Mouse (Mus musculus) ES-CJ7 (cell line): ENCODE measurements at regions not wholly inside any gene's neighbourhood (a gene's known extent, or its start where the extent isn't known, plus 50 kb on each side); places are given as distances from the start of the nearest gene placed in this dataset.
A peak's percentile ranks its signal among the peaks of the same experiment; 100 is the strongest.

Experiments
- DNase-seq: peaks from one replicate; pipeline ENCODE4 v3.0.0; 2011; ENCODE audit warnings: low read depth, low spot score

DNA sequence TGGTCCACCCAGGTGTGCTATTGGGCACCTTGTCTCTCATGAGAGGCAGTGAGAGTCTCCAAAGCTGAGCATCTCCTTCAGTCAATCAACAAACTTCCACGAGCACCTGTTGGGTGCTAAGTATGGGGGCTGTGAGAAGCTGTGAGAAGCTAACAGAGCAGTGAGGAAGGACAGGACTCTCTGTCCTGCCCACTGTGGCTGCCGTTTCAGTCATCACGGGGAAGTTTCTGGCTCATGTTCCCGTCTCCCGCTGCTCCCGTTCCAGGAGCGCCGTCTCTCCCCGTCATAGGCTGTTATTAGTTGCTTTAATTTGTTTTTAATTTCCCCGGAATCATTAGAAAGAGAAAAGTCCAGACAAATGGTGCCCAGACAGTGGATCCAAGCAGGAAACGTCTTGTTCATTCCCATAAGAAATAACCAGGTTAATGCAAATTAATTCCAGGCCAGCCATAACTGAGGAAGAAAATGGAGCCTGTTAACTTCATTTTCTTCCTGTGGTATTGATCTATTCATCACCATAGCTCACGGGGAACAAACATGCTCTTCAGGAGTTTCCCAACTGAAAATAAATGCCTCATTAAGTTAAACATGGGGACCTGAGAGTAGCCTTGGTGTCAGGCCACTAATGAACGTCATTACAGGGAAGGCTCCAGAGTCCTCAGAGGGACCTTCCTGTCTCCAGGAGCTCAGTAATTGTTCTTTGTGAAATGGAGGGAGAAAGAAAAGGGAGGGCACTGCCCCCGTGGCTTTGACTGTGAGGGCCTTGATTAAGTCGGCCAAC, 70.3 kb downstream of the Matn1 start:
- no peak for DNase-seq

DNA sequence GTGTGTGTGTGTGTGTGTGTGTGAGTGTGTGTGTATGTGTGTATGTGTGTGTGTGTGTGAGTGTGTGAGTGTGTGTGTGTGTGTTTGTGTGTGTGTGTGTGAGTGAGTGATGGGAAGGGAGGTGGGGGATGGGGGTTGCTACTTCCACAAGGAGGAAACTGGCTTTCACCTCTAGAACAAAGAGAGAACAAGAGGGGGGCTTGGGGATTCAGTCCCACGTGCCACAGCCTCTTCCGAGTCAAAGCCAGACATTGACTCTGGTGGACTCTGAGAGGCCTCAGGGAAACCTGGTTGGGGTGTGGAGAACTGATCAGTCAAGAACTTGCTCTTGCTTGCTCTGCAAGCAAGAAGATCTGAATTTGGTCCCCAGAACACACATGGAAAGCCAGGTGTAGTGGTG, 71.0 kb downstream of the Matn1 start:
- no peak for DNase-seq

DNA sequence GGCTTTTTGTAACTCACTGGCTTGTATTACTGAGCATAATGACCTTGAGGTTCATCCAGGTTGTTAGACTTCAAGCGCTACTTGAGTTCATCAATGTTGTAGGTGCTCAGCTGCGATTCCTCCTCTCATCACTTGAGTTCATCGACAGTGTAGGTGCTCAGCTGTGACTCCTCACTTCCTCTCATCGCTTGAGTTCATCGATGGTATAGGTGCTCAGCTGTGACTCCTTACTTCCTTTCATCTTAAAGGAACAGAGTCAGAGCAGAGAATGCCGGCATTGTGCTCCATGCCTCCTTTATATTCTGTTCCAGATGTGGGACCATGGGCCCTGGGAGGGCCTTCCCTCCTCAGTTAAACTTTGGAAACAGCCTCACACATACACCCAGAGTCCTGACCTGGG, 79.4 kb downstream of the Matn1 start:
- DNase-seq: peak; percentile 70

GRCm38 (mm10) chr4:131036292-131036691, 92.1 kb downstream of the Matn1 start:
- DNase-seq: peak; percentile 44

- DNase-seq: no peak
Observed at GRCm38 (mm10) chr4:131037179-131037578, 93.0 kb downstream of the Matn1 start.

- no peak for DNase-seq
Observed at GRCm38 (mm10) chr4:131039686-131040085, 95.5 kb downstream of the Matn1 start.

GRCm38 (mm10) chr4:131041210-131041609, 97.0 kb downstream of the Matn1 start:
- DNase-seq: no peak

DNA sequence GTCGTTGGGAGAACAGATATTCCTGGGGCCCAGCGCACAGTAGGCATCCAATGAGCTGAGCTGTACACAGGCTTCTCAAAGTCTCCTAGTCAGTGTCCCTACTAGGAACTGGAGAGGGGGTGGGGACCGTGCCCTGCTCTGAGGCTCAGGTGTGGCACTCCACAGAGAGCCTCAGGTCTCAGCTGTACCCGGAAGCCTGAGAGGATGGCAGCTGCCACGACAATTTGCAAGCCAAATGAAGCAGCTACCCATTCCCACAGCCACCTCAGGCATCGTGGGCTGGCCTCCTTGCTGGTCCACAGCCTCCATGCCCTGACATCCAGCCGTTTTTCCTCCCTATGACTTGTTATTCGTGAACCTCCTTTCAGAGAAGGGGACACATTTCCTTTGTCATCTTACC, 101.9 kb downstream of the Matn1 start:
- DNase-seq: no peak

- DNase-seq: no peak
Observed at GRCm38 (mm10) chr4:131046969-131047650, 102.9 kb downstream of the Matn1 start.

GRCm38 (mm10) chr4:131056293-131056692, 112.1 kb downstream of the Matn1 start:
- DNase-seq: peak; percentile 78

DNA sequence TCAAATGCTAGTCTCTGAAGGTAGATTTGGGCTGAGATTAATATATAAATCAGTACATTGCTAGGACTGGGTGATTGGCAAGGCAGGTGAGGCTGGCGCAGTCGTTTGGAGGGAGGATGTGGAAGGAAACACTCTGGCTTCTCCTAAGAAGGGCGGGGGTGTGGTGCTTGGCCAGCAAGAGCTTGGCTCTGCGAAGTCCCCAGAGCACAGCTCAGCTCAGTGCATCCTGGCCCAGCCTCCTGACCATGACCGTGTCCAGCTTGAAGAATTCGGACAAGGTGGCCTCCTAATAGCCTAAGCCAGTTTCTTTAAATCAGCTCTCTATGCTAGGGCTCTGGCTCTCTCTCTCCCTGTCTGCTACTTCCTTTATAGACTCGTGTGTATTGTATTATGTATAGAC, 115.4 kb downstream of the Matn1 start:
- DNase-seq: no peak

GRCm38 (mm10) chr4:131060191-131060680, 116.1 kb downstream of the Matn1 start:
- no peak for DNase-seq

DNA sequence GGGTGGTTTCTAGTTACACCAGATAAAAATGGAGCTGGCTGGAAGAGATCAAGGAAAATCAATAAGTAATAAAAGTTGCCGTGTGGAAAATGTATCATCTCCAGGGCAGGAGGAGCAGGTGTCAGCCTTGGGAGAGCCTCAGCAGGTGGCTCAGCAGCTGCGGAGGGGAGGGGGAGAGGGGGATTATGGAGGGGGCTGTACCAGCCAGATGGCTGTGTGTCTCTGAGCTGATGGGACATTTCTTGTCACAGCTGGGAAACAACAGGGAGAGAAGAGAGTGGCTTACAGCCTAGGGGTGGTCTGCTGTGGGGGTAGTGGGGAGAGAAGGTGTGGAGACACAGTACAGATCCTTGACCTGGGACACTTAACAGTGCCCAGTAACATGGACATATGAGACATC, 116.5 kb downstream of the Matn1 start:
- DNase-seq: no peak

DNA sequence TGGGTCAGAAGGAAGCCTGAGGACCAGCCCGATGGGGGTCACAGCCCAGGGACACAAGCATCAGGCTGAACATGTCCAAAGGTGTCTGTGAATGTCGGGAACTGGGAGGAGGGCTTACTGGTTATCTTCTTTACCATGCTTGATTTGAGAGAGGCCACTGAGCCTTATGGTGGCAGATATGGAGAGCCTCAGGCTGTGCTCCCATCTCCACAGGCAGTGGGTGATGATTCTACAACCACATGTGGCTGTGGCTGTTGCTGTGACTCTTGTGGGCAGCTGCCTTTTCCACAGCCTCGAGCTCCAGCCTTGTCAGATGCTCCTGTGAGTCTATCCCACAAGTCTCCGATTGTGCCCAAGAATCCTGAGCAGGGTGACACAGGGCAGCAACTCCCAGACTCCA, 118.4 kb downstream of the Matn1 start:
- DNase-seq: no peak

DNA sequence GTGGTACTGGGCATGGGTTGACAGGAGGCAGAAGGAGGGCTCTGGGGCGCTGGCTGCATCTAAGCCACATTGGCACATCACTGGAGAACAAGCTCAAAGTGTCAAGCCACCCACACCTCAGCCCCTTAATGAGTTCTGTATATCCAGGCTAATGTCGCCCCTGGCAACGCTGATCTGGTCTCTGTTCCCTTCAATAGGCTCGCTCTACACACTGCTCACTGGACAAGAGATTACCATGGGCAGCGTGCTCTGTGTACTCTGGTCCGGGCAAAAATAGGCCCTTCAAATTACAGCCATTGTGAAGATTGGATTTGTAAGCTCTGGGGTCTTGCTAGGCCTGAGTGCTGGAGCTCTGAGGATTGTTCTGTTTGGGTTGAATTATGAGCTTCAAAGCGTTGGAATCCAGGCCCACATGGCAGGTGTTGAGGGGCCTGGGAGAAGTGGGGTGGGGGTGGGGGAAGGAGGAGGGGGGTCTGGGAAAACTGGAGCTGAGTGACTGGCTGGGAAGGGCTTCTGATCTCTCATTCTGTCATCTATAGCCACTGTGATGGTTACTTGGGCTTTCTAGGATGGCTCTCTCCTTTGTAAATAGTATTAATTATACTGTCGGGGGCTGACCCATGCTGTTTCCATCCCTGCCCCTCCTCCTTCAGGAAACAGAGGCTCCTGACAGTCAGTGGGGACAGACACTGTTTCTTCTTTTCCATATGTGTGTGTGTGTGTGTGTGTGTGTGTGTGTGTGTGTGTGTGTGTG, 122.2 kb downstream of the Matn1 start:
- no peak for DNase-seq

DNA sequence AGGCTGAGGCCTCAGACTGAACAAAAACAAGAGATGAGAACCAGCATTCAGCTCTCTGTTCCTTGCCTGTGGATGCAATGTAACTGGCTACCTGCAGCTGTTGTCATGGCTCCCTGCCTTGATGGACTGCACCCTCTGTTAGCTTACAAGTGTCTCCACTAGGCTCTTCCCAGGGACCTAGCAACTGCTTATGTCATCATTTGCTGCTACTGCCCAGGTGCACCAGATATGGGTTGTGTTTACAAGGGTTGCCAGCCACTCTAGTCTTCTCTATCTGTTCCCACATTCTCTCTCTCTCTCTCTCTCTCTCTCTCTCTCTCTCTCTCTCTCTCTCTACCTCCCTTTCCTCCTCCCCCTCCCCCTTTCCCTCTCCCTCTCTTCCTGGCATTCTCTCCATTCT, 126.4 kb downstream of the Matn1 start:
- DNase-seq: no peak

DNA sequence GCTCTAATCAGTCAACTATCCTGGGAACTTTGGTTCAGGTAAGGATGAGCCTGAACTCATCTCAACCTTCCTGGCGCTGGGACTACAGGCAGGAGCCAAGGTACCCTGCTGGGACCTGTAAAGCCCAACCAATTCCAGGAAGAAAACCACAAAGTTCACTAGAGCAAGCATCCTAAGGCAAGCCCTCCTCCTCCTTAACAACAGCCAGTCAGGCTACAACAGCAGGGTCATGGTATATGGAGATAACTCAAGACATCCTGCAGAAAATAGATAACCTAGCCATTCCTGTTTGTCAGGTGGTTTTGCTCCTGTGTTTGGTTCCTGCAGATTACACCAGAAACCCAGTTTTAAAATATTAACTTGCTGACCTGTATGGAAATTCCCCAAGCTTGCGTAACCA, 128.4 kb downstream of the Matn1 start:
- DNase-seq: no peak

DNA sequence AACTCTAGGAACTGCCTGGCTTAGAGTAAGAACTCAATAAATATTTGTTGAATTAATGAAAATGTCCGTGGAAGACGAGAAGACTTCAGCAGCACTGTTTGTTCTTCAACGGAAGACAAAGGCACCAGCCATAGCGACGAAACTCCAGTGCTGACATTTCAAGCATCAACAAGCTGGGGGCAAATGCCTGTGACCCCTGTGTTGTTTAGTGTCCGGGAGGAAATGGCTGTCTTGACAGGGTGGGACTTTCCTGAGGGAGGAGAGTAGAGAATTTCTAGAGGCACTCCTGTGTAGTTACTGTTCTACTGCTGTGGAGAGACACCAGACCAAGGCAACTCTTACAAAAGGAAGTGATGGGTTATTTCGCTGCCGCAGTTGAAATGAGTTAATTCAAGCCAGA, 129.2 kb downstream of the Matn1 start:
- no peak for DNase-seq

GRCm38 (mm10) chr4:131075326-131075932, 131.2 kb downstream of the Matn1 start:
- no peak for DNase-seq

DNA sequence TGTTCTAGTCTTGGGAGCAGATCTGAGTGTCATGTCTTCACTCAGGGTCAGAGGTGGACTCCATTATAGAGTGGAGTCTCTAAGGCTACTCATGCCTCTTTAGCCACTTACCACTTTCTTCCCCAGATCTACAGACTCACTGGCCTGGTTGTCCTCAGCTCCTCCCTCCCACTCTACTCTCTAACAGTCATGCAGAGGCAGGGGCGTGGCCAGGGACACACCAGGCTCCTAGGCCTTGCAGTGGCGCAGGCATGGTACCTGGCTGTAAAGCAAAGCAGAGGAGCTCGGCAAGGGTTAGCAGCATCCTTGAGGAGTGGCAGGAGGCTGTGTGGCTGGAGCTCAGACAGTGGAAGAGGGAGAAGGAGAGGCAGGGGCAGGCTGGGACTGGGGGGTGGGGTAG, 132.4 kb downstream of the Matn1 start:
- DNase-seq: peak; percentile 56

GRCm38 (mm10) chr4:131080113-131080512, 135.9 kb downstream of the Matn1 start:
- no peak for DNase-seq

DNA sequence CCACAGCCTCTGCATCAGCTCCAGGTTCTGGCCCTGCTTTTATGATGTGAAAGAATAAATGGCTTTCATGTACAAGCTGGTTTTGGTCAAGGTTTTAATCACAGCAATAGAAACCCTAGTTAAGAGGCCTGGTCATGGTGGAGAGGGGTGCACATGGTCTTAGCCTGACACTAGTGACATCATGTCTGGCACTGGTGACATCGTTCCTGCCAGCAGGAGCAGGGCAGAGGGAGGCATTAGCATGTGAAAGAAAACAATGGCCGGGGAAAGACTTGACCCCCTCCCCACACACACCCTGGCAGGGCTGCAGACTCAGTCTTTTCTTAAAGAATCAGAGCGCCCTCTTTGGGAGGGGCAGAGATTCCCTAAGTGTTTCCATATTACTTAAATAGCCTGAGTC, 139.2 kb downstream of the Matn1 start:
- peak; percentile 42 for DNase-seq
